Mouse (Mus musculus): ENCODE measurements at regions not wholly inside any gene's neighbourhood (a gene's known extent, or its start where the extent isn't known, plus 50 kb on each side); places are given as distances from the start of the nearest gene placed in this dataset.

GRCm38 (mm10) chr3:149291473-149291872 lies 301.1 kb upstream of the Adgrl2 start:
- WGBS: 11% methylated on average over 7 of the region's 7 CpGs
- Histone ChIP-seq H3K9ac (no peak overlapping the region), H3K4me2 (no peak overlapping the region), H3K9me3 (no peaks in the 10 kb centered on the region), H3K27ac (no peak overlapping the region), H3K4me3 (no peak overlapping the region), H3K36me3 (replicated peaks) (no peaks in the 10 kb centered on the region), H3K4me1 (peaks cover 19% of the 10 kb centered on the region), H3K27me3 (replicated peaks) (no peaks in the 10 kb centered on the region)
- ATAC-seq (replicated peaks): no peak

- 69% methylated on average over 8 of the region's 8 CpGs for WGBS
- no peak overlapping the region for H3K9ac ChIP-seq
- ATAC-seq (replicated peaks): no peak
- H3K4me3 ChIP-seq: no peak overlapping the region
- peaks cover 9% of the 10 kb centered on the region; the same call in 1 of the 2 replicates for H3K4me1 ChIP-seq
- no peaks in the 10 kb centered on the region for H3K36me3 ChIP-seq (replicated peaks)
- H3K27ac ChIP-seq: no peak overlapping the region
- H3K9me3 ChIP-seq: no peaks in the 10 kb centered on the region
- no peaks in the 10 kb centered on the region for H3K27me3 ChIP-seq (replicated peaks)
- H3K4me2 ChIP-seq: no peak overlapping the region
Measured at GRCm38 (mm10) chr3:149290228-149290627, 299.9 kb upstream of the Adgrl2 start.

- Histone ChIP-seq H3K27me3 (replicated peaks) (no peaks in the 10 kb centered on the region), H3K27ac (no peak overlapping the region), H3K36me3 (replicated peaks) (no peaks in the 10 kb centered on the region), H3K4me2 (no peak overlapping the region), H3K4me3 (no peak overlapping the region), H3K9me3 (no peaks in the 10 kb centered on the region), H3K4me1 (peaks cover 9% of the 10 kb centered on the region; the same call in 1 of the 2 replicates), H3K9ac (no peak overlapping the region)
- no peak for ATAC-seq (replicated peaks)
- WGBS: 96% methylated on average over 4 of the region's 4 CpGs
Measured at GRCm38 (mm10) chr3:149287080-149287479, 296.7 kb upstream of the Adgrl2 start.

GRCm38 (mm10) chr3:149284976-149285375 lies 294.6 kb upstream of the Adgrl2 start:
- Histone ChIP-seq H3K9me3 (no peaks in the 10 kb centered on the region), H3K27ac (no peak overlapping the region), H3K4me3 (no peak overlapping the region), H3K27me3 (replicated peaks) (no peaks in the 10 kb centered on the region), H3K9ac (no peak overlapping the region), H3K36me3 (replicated peaks) (no peaks in the 10 kb centered on the region), H3K4me1 (peaks cover 3% of the 10 kb centered on the region; the same call in 1 of the 2 replicates), H3K4me2 (no peak overlapping the region)
- no peak for ATAC-seq (replicated peaks)
- WGBS: 78% methylated on average over 4 of the region's 4 CpGs

GRCm38 (mm10) chr3:149280807-149281789 lies 290.7 kb upstream of the Adgrl2 start:
- WGBS: 88% methylated on average over 9 of the region's 9 CpGs
- Histone ChIP-seq H3K4me2 (no peak overlapping the region), H3K9me3 (no peaks in the 10 kb centered on the region), H3K27ac (no peak overlapping the region), H3K36me3 (replicated peaks) (no peaks in the 10 kb centered on the region), H3K9ac (no peak overlapping the region), H3K27me3 (replicated peaks) (no peaks in the 10 kb centered on the region), H3K4me1 (peaks cover 3% of the 10 kb centered on the region; the same call in 1 of the 2 replicates), H3K4me3 (no peak overlapping the region)
- no peak for ATAC-seq (replicated peaks)

- Histone ChIP-seq H3K36me3 (replicated peaks) (no peaks in the 10 kb centered on the region), H3K27me3 (replicated peaks) (no peaks in the 10 kb centered on the region), H3K27ac (no peak overlapping the region), H3K9ac (no peak overlapping the region), H3K9me3 (no peaks in the 10 kb centered on the region), H3K4me3 (no peak overlapping the region), H3K4me1 (peaks cover 3% of the 10 kb centered on the region; the same call in 1 of the 2 replicates), H3K4me2 (no peak overlapping the region)
- ATAC-seq (replicated peaks): no peak
- WGBS: 63% methylated on average over 6 of the region's 6 CpGs
Measured at GRCm38 (mm10) chr3:149279338-149279737, 289.0 kb upstream of the Adgrl2 start.

- no peaks in the 10 kb centered on the region for H3K4me1 ChIP-seq
- no peak overlapping the region for H3K4me3 ChIP-seq
- no peak overlapping the region for H3K27ac ChIP-seq
- no peaks in the 10 kb centered on the region for H3K9me3 ChIP-seq
- no peaks in the 10 kb centered on the region for H3K27me3 ChIP-seq (replicated peaks)
- ATAC-seq (replicated peaks): no peak
- H3K9ac ChIP-seq: no peak overlapping the region
- WGBS: 77% methylated on average over 3 of the region's 3 CpGs
- no peak overlapping the region for H3K4me2 ChIP-seq
- H3K36me3 ChIP-seq (replicated peaks): no peaks in the 10 kb centered on the region
Measured at GRCm38 (mm10) chr3:149277812-149278211, 287.5 kb upstream of the Adgrl2 start.

GRCm38 (mm10) chr3:149275478-149276132 lies 285.2 kb upstream of the Adgrl2 start:
- H3K27ac ChIP-seq: no peak overlapping the region
- H3K4me2 ChIP-seq: no peak overlapping the region
- H3K9ac ChIP-seq: no peak overlapping the region
- H3K36me3 ChIP-seq (replicated peaks): no peaks in the 10 kb centered on the region
- ATAC-seq (replicated peaks): no peak
- H3K4me1 ChIP-seq: no peaks in the 10 kb centered on the region
- 83% methylated on average over 6 of the region's 6 CpGs for WGBS
- no peaks in the 10 kb centered on the region for H3K9me3 ChIP-seq
- no peaks in the 10 kb centered on the region for H3K27me3 ChIP-seq (replicated peaks)
- no peak overlapping the region for H3K4me3 ChIP-seq

GRCm38 (mm10) chr3:149274987-149275386 lies 284.6 kb upstream of the Adgrl2 start:
- no peaks in the 10 kb centered on the region for H3K36me3 ChIP-seq (replicated peaks)
- H3K9me3 ChIP-seq: no peaks in the 10 kb centered on the region
- ATAC-seq (replicated peaks): no peak
- WGBS: 87% methylated on average over 5 of the region's 5 CpGs
- H3K27ac ChIP-seq: no peak overlapping the region
- H3K4me1 ChIP-seq: no peaks in the 10 kb centered on the region
- no peak overlapping the region for H3K9ac ChIP-seq
- H3K4me2 ChIP-seq: no peak overlapping the region
- H3K4me3 ChIP-seq: no peak overlapping the region
- no peaks in the 10 kb centered on the region for H3K27me3 ChIP-seq (replicated peaks)

- no peak for ATAC-seq (replicated peaks)
- no peak overlapping the region for H3K4me3 ChIP-seq
- no peaks in the 10 kb centered on the region for H3K27me3 ChIP-seq (replicated peaks)
- H3K9ac ChIP-seq: no peak overlapping the region
- H3K4me1 ChIP-seq: no peaks in the 10 kb centered on the region
- no peaks in the 10 kb centered on the region for H3K9me3 ChIP-seq
- WGBS: 76% methylated on average over 12 of the region's 12 CpGs
- H3K27ac ChIP-seq: no peak overlapping the region
- H3K36me3 ChIP-seq (replicated peaks): no peaks in the 10 kb centered on the region
- no peak overlapping the region for H3K4me2 ChIP-seq
Measured at GRCm38 (mm10) chr3:149273993-149274692, 283.8 kb upstream of the Adgrl2 start.

- Histone ChIP-seq H3K9ac (no peak overlapping the region), H3K27me3 (replicated peaks) (no peaks in the 10 kb centered on the region), H3K9me3 (no peaks in the 10 kb centered on the region), H3K4me3 (no peak overlapping the region), H3K4me2 (no peak overlapping the region), H3K4me1 (no peaks in the 10 kb centered on the region), H3K36me3 (replicated peaks) (no peaks in the 10 kb centered on the region), H3K27ac (no peak overlapping the region)
- no peak for ATAC-seq (replicated peaks)
Measured at GRCm38 (mm10) chr3:149270459-149270858, 280.1 kb upstream of the Adgrl2 start.

GRCm38 (mm10) chr3:149262332-149262970 lies 272.1 kb upstream of the Adgrl2 start:
- no peak overlapping the region for H3K9ac ChIP-seq
- WGBS: 86% methylated on average over 3 of the region's 3 CpGs

More at GRCm38 (mm10) chr3:149262332-149262970, 272.1 kb upstream of the Adgrl2 start:
- ATAC-seq (replicated peaks): no peak
- Histone ChIP-seq H3K4me1 (no peaks in the 10 kb centered on the region), H3K36me3 (replicated peaks) (no peaks in the 10 kb centered on the region), H3K4me2 (no peak overlapping the region), H3K27ac (no peak overlapping the region), H3K9me3 (no peaks in the 10 kb centered on the region), H3K4me3 (no peak overlapping the region), H3K27me3 (replicated peaks) (no peaks in the 10 kb centered on the region)

All from midbrain, embryonic 15.5 days (tissue).